Mouse (Mus musculus) small intestine, adult 2 months (tissue): ENCODE results near the gene Actn2.

Source experiments
- CTCF ChIP-seq: fragments of 200-500 bp; IDR thresholded peaks from 2 replicates; pipeline ENCODE4 v1.5.1; 2012; ENCODE audit warnings: low read depth, mild to moderate bottlenecking, control low read depth, inconsistent platforms, low read length, moderate library complexity, mixed read lengths; ENCODE audit not compliant: insufficient replicate concordance, insufficient read length; ENCODE audit errors: extremely low read depth
- POLR2A ChIP-seq: fragments of 200-500 bp; IDR thresholded peaks from 2 replicates; pipeline ENCODE4 v1.6.1; 2012; ENCODE audit warnings: low read depth, mild to moderate bottlenecking, control low read depth, inconsistent platforms, low read length, moderate library complexity

GRCm38 (mm10) chr13:12320148-12320547 lies 20.4 kb downstream of the Actn2 start:
- no peak for TF ChIP-seq CTCF
- no peak for TF ChIP-seq POLR2A
